Mouse (Mus musculus) forebrain, postnatal 0 days (tissue): ENCODE measurements at regions not wholly inside any gene's neighbourhood (a gene's known extent, or its start where the extent isn't known, plus 50 kb on each side); places are given as distances from the start of the nearest gene placed in this dataset.

Source experiments
- ATAC-seq: fragments of 200-750 bp; cut with Nextera tagmentation; 2 replicates; pipeline ENCODE4 v1.8.0; 2017; ENCODE audit warnings: mild to moderate bottlenecking, moderate library complexity
- DNase-seq: peaks from one replicate; pipeline ENCODE4 v3.0.0-alpha.2; 2015
- H3K27ac ChIP-seq: fragments of 300-500 bp; sonication (generic); 2 replicates; pipeline ENCODE4 v1.5.1; 2014; ENCODE audit warnings: low read depth, mild to moderate bottlenecking, antibody characterized with exemption, low read length, moderate library complexity, mixed read lengths
- H3K27me3 ChIP-seq: fragments of 300-500 bp; sonication (generic); 2 replicates; pipeline ENCODE4 v1.6.1; 2014; ENCODE audit warnings: mild to moderate bottlenecking, low read length, mixed read lengths; ENCODE audit not compliant: insufficient read depth
- H3K36me3 ChIP-seq: fragments of 300-500 bp; sonication (generic); 2 replicates; pipeline ENCODE4 v1.6.1; 2014; ENCODE audit warnings: mild to moderate bottlenecking, moderate library complexity; ENCODE audit not compliant: insufficient read depth
- H3K4me1 ChIP-seq: fragments of 300-500 bp; sonication (generic); 2 replicates; pipeline ENCODE4 v1.6.1; 2014; ENCODE audit warnings: antibody characterized with exemption; ENCODE audit not compliant: insufficient read depth
- H3K4me2 ChIP-seq: fragments of 300-500 bp; sonication (generic); 2 replicates; pipeline ENCODE4 v1.6.1; 2014; ENCODE audit warnings: low read depth, mild to moderate bottlenecking, moderate library complexity
- H3K4me3 ChIP-seq: fragments of 300-500 bp; sonication (generic); 2 replicates; pipeline ENCODE4 v1.5.1; 2014; ENCODE audit warnings: low read depth, low read length, mixed read lengths
- H3K9ac ChIP-seq: fragments of 300-500 bp; sonication (generic); 2 replicates; pipeline ENCODE4 v1.6.1; 2014; ENCODE audit warnings: mild to moderate bottlenecking
- H3K9me3 ChIP-seq: fragments of 300-500 bp; sonication (generic); 2 replicates; pipeline ENCODE4 v1.6.1; 2016; ENCODE audit warnings: low read length
- CTCF ChIP-seq: sonication (generic); IDR thresholded peaks from 2 replicates; pipeline ENCODE4 v1.5.1; 2016; ENCODE audit warnings: antibody characterized with exemption, control low read depth, low read depth
- WGBS: fragments of 180-500 bp; shearing (Covaris S2); extraction: QIAGEN DNeasy Blood & Tissue Kit; methylation state at CpG from one replicate; pipeline ENCODE4 v1.1.7; 2014; 5-methylcytosine and 5-hydroxymethylcytosine counted together

DNA sequence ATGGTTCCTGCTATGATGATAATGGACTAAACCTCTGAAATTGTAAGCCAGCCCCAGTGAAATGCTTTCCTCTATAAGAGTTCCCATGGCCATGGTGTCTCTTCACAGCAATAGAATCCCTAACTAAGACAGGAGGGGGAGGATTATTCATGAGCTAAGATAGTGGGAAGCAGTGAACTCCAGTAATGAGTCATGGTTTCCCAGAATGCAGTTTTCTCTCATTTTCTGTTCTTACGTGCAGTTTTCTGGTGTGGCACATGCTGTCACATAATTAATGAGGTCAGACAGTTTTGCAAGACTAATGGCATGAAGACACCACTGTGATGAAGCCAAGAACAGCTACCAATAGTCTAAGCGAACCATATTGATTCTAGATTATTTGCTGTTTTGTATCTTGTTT, 118.9 kb upstream of the Palmd start:
- TF ChIP-seq CTCF, result no peak
- Histone ChIP-seq H3K9ac (no peak overlapping the region), H3K4me3 (no peak overlapping the region), H3K4me1 (no peaks in the 10 kb centered on the region), H3K4me2 (no peak overlapping the region), H3K27me3 (no peaks in the 10 kb centered on the region), H3K27ac (no peak overlapping the region), H3K36me3 (no peaks in the 10 kb centered on the region), H3K9me3 (no peaks in the 10 kb centered on the region)
- 46% methylated on average over 2 of the region's 2 CpGs for WGBS
- ATAC-seq (no peak), DNase-seq (no peak)

DNA sequence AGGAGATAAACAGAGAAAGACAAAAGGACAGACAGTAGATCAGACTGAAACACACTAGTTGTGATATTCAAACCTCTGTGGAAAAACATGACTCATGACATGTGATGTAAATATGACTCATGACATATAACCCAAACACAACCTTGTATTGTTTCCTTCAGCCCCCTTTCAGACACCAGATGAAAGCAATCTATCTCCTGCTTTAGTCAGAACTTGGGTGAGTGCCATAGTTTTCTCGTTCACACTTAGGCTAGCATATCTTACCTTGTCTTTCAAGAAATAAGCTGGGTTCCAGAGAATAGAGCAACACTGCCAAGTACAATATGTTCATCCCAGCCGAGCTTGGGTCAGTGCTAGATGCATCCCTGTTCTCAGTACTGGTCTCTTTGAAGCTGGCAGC, 107.9 kb upstream of the Palmd start:
- Histone ChIP-seq H3K9ac (no peak overlapping the region), H3K27ac (no peak overlapping the region), H3K36me3 (no peaks in the 10 kb centered on the region), H3K27me3 (no peaks in the 10 kb centered on the region), H3K4me1 (no peaks in the 10 kb centered on the region), H3K9me3 (no peaks in the 10 kb centered on the region), H3K4me2 (no peak overlapping the region), H3K4me3 (no peak overlapping the region)
- ATAC-seq, result no peak
- no peak for TF ChIP-seq CTCF
- WGBS, result 48% methylated on average over 2 of the region's 2 CpGs
- no peak for DNase-seq

DNA sequence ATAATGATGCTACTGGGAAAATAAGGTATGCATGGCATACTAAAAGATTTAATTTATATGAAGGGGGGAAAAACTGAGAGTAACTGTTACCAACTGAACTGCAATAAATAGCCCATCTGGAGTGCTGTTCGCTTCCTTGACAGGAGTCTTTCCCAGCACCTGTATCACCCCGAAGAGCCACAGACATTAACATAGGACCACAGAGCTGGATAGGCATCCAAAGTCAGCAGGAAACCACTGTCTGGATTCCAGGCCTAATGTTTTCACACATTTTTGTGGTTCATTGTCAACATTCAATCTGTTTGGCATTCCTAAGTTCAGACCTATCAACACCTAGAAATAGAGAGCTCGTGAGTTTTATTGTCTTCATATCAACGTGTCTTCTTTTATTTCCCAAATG, 104.6 kb upstream of the Palmd start:
- DNase-seq (no peak), ATAC-seq (no peak)
- Histone ChIP-seq H3K9ac (no peak overlapping the region), H3K4me1 (no peaks in the 10 kb centered on the region), H3K27ac (no peak overlapping the region), H3K27me3 (no peaks in the 10 kb centered on the region), H3K9me3 (no peaks in the 10 kb centered on the region), H3K4me3 (no peak overlapping the region), H3K36me3 (no peaks in the 10 kb centered on the region), H3K4me2 (no peak overlapping the region)
- WGBS, result 73% methylated on average over 4 of the region's 4 CpGs
- no peak for TF ChIP-seq CTCF

DNA sequence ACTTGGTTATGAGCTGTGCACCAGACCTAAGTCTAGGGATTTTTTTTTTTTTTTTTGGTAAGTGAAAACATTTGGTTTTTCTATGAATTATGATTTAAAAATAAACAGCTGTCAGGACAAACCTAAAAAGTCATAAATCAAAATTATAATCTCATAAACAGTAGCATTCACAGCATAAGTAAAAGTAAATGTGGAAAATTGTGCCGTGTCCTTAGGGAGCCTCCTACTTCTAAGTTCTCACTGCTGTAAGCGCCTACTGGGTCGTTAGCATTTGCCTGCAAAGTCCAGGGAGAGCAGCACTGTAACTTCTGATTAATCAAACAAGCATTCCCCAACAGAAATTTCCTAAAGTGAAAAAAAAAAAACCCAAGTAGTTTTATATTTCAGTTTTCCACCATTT, 104.2 kb upstream of the Palmd start:
- WGBS, result 74% methylated on average over 3 of the region's 3 CpGs
- H3K27me3 ChIP-seq, result no peaks in the 10 kb centered on the region
- no peaks in the 10 kb centered on the region for H3K9me3 ChIP-seq
- no peaks in the 10 kb centered on the region for H3K4me1 ChIP-seq
- TF ChIP-seq CTCF, result no peak
- ATAC-seq, result no peak
- H3K27ac ChIP-seq, result no peak overlapping the region
- H3K4me2 ChIP-seq, result no peak overlapping the region
- DNase-seq, result no peak
- H3K4me3 ChIP-seq, result no peak overlapping the region
- no peaks in the 10 kb centered on the region for H3K36me3 ChIP-seq
- H3K9ac ChIP-seq, result no peak overlapping the region

DNA sequence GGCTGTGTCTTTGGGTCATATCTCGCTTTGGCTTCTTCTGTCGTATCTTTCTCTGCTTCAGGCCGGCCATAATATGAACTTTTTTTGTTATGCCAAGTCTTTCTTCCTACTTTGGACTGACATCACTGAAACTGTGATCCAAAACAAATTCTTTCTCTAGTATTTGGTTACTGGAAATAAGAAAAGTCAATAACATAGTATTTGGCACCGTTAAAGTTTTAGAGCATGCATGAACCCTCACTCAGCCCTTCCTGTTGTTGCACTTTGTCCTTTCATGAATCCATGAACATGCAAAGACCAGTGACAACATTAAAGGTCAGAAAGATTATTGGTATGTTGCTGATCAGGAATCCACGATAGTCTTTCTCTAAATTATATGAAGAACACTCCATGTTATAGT, 103.1 kb upstream of the Palmd start:
- Histone ChIP-seq H3K4me1 (no peaks in the 10 kb centered on the region), H3K4me2 (no peak overlapping the region), H3K27me3 (no peaks in the 10 kb centered on the region), H3K27ac (no peak overlapping the region), H3K9ac (no peak overlapping the region), H3K9me3 (no peaks in the 10 kb centered on the region), H3K36me3 (no peaks in the 10 kb centered on the region), H3K4me3 (no peak overlapping the region)
- no peak for DNase-seq
- TF ChIP-seq CTCF, result no peak
- WGBS, result 93% methylated on average over 5 of the region's 5 CpGs
- no peak for ATAC-seq

DNA sequence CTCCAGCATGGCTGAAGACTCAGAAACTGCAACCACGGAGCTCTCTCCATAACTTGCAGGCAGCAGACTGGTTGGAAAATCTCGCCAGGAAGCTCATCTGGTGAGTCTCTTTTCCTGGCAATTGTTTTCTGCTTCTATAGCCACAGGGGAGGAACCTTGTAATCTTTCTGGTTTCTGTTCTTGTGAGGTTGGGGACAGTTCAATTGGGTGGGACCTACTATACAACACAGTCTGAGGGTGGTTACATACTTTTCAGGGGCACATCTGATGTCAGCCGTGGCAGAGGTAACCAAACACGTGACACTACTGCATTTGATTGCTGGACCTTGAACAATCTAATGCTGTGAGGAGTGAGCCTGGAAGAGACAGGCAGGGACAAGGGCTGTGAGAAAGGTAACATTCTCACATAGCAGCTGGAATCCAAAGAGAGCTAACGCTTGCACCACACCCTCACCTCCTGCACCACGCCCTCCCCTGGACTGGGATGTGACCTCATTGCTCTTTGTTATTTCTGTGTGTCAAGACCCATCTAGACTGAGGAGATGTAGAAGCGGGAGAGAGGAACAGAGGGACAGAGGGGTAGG, 98.8 kb upstream of the Palmd start:
- no peak overlapping the region for H3K4me2 ChIP-seq
- no peaks in the 10 kb centered on the region for H3K4me1 ChIP-seq
- H3K27ac ChIP-seq, result no peak overlapping the region
- H3K27me3 ChIP-seq, result no peaks in the 10 kb centered on the region
- 84% methylated on average over 7 of the region's 7 CpGs for WGBS
- H3K36me3 ChIP-seq, result no peaks in the 10 kb centered on the region
- H3K4me3 ChIP-seq, result no peak overlapping the region
- no peaks in the 10 kb centered on the region for H3K9me3 ChIP-seq
- DNase-seq (no peak), ATAC-seq (no peak)
- no peak for TF ChIP-seq CTCF
- H3K9ac ChIP-seq, result no peak overlapping the region

DNA sequence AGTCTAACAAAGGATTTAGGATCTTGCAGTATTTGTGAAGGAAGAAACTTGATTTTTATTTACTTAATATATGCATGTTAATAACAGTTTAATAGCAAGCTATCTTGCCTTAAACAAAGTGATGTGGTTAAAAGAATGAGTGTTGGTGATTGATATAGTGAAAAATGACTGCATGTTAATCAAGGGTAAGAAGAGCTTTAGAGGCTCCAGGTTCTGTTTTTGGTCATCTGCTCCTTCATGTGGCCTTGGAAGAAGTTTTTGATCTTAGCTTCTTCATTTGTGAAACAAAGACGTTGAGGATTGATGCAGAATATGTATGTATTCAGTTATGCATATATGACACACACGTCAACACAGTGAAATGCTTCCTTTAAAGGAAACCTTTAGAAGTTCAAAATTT, 97.1 kb upstream of the Palmd start:
- Histone ChIP-seq H3K27me3 (no peaks in the 10 kb centered on the region), H3K9ac (no peak overlapping the region), H3K4me2 (no peak overlapping the region), H3K9me3 (no peaks in the 10 kb centered on the region), H3K4me3 (no peak overlapping the region), H3K4me1 (no peaks in the 10 kb centered on the region), H3K27ac (no peak overlapping the region), H3K36me3 (no peaks in the 10 kb centered on the region)
- 82% methylated on average over 2 of the region's 2 CpGs for WGBS
- TF ChIP-seq CTCF, result no peak
- ATAC-seq, result no peak
- DNase-seq, result no peak

DNA sequence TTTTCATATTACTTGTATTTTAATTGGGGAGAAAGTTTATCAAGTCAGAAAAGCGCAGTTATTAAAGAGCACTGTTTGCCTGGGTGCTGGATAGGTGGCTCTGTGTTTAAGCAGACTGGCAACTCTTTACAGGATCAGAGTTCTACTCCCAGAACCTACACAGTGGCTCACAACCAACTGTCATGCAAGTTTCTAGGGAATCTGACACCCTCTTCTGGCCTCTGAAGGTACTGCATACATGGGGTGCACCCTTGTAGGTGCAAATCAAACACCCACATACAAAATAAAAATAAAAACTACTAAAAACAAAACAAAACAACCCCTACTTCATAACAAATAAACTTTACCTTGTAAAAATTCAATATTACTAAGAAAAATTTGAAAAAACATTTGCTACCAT, 93.0 kb upstream of the Palmd start:
- no peak overlapping the region for H3K4me3 ChIP-seq
- ATAC-seq (no peak), DNase-seq (no peak)
- H3K4me2 ChIP-seq, result no peak overlapping the region
- H3K36me3 ChIP-seq, result no peaks in the 10 kb centered on the region
- peak; percentile 43 for TF ChIP-seq CTCF
- no peaks in the 10 kb centered on the region for H3K27me3 ChIP-seq
- no peak overlapping the region for H3K27ac ChIP-seq
- 83% methylated on average over 1 of the region's 1 CpGs for WGBS
- H3K9ac ChIP-seq, result no peak overlapping the region
- H3K4me1 ChIP-seq, result no peaks in the 10 kb centered on the region
- H3K9me3 ChIP-seq, result no peaks in the 10 kb centered on the region
